Mouse (Mus musculus) limb, embryonic 15.5 days (tissue): Measurements from ENCODE around the gene Morc3. TPM values are rescaled to one million over a fixed set of nuclear protein-coding genes. Genes with fewer than 3 reads are reported as not detected.
"Not testable (repeated sequence)": the region's sequence is repeated elsewhere in the genome, so short reads cannot be mapped to it uniquely, and the experiment has no call there.

Source experiments
- ATAC-seq: fragments of 200-750 bp; cut with Nextera tagmentation; 2 replicates; pipeline ENCODE4 v1.8.0; 2017; ENCODE audit warnings: low read depth, moderate TSS enrichment; ENCODE audit not compliant: insufficient number of reproducible peaks, low FRiP score, low TSS enrichment
- H3K27ac ChIP-seq: fragments of 300-500 bp; sonication (generic); 2 replicates; pipeline ENCODE4 v1.5.1; 2015; ENCODE audit warnings: moderate library complexity, mild to moderate bottlenecking, inconsistent platforms
- H3K27me3 ChIP-seq: fragments of 300-500 bp; sonication (generic); 2 replicates; pipeline ENCODE4 v1.6.1; 2015; ENCODE audit warnings: inconsistent platforms
- H3K36me3 ChIP-seq: fragments of 300-500 bp; sonication (generic); 2 replicates; pipeline ENCODE4 v1.6.1; 2015; ENCODE audit warnings: inconsistent platforms
- H3K4me1 ChIP-seq: fragments of 300-500 bp; sonication (generic); 2 replicates; pipeline ENCODE4 v1.6.1; 2015; ENCODE audit warnings: inconsistent platforms
- H3K4me2 ChIP-seq: fragments of 300-500 bp; sonication (generic); 2 replicates; pipeline ENCODE4 v1.6.1; 2015; ENCODE audit warnings: mild to moderate bottlenecking, inconsistent platforms
- H3K4me3 ChIP-seq: fragments of 300-500 bp; sonication (generic); 2 replicates; pipeline ENCODE4 v1.5.1; 2015; ENCODE audit warnings: mild to moderate bottlenecking, inconsistent platforms
- H3K9ac ChIP-seq: fragments of 300-500 bp; sonication (generic); 2 replicates; pipeline ENCODE4 v1.6.1; 2015; ENCODE audit warnings: inconsistent platforms
- H3K9me3 ChIP-seq: fragments of 300-500 bp; sonication (generic); 2 replicates; pipeline ENCODE4 v1.6.1; 2016; ENCODE audit warnings: inconsistent platforms
- WGBS: fragments of 180-500 bp; shearing (Covaris S2); methylation state at CpG from one replicate; pipeline ENCODE4 v1.1.7; 2015; 5-methylcytosine and 5-hydroxymethylcytosine counted together
- polyA plus RNA-seq: library from polyadenylated mRNA; unstranded; fragments of >200 nt; fragmentation: Nextera tagmentation; extraction: Ambion mirVana; gene quantifications from 2 replicates; pipeline ENCODE4 v1.2.1, GENCODE M21; 2015

Morc3 gene
- polyA plus RNA-seq, 1 experiment from 2014 or later, result 28.2 TPM

DNA sequence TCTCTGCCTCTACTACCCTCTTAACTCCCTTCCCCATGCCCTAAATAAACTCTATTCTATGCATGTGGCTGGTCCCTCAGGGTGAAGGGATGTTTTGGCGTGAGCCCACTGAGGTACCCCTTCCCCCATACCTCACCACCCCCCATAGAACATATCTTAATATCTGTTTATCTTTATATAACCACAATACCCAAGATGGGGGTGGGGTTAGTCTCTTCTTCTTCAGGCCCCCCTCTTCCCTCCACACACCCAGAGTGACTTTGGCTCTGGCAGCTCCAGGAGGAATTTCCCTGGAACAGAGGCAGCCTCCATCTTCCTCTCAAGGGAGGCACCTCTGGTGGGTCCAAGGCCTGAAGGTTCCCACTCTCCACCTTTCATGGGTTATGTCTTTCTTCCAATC lies 11.9 kb upstream of the Morc3 start:
- H3K27ac ChIP-seq, result no peak overlapping the region
- H3K9me3 ChIP-seq, result peaks cover 7% of the 10 kb centered on the region; the same call in 1 of the 2 replicates
- no peak for ATAC-seq
- no peaks in the 10 kb centered on the region for H3K36me3 ChIP-seq
- WGBS, result 94% methylated on average over 1 of the region's 1 CpGs
- no peak overlapping the region for H3K4me2 ChIP-seq
- peaks cover 5% of the 10 kb centered on the region for H3K4me1 ChIP-seq
- no peaks in the 10 kb centered on the region for H3K27me3 ChIP-seq
- H3K9ac ChIP-seq, result no peak overlapping the region
- H3K4me3 ChIP-seq, result no peak overlapping the region

DNA sequence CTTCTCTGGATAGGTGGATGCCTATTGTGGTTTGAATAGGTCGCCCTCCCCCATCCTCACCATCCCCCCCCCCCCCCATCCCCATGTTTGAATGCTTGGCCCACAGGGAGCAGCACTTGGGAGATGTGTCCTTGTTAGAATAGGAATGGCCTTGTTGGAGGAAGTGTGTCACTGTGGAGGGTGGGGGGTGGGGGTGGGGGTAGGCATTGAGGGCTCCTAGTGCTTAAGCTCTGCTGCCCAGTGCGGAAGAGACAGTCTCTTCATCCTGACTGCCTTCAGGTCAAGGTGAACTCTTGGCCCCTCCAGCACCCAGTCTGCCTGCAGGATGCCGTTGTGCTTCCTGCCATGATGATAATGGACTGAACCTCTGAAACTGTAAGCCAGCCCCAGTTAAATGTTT lies 10.2 kb upstream of the Morc3 start:
- peaks cover 7% of the 10 kb centered on the region; the same call in 1 of the 2 replicates for H3K9me3 ChIP-seq
- WGBS, result 84% methylated on average over 3 of the region's 3 CpGs
- no peak overlapping the region for H3K27ac ChIP-seq
- H3K27me3 ChIP-seq, result no peaks in the 10 kb centered on the region
- H3K9ac ChIP-seq, result no peak overlapping the region
- no peak overlapping the region for H3K4me2 ChIP-seq
- no peak overlapping the region for H3K4me3 ChIP-seq
- no peaks in the 10 kb centered on the region for H3K4me1 ChIP-seq
- no peaks in the 10 kb centered on the region for H3K36me3 ChIP-seq
- ATAC-seq, result no peak

DNA sequence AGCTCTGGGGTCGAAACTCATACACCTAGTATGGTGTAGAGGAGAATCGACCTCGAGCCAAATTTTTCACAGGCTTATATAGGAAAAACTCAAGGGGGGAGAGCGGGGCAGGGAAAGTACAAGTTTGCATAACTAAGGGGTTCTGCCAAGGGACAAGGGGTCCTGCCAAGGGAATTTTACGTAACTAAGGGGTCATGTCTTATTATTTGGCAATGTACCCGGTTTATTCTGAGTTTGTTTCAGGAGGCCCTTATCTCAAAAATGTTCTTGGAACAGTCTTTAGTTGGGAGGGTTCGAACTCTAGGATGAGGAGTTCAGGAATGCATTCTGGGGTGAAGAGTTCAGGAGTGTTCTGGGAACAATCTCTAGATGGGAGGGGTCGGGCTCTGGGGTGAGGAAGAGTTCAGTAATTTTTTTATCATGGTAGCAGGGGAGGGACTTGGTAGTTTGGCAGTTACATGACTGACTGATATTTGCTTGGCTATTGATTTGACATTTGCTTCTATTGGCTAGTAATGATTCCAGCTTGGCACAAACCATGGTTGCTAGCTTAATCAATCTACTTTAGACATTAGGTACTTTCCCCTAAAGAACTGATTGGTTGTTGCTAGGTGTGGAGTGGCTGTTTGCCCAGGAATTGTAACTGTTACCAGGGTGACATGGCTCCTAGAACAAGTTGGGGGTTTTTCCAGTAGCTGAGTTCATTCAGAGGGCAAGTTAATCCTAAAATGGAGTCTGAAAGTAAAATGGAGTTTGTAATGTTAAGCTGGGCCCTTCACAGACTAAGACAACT lies 9.3 kb upstream of the Morc3 start:
- not testable (repeated sequence) for H3K27me3 ChIP-seq, H3K4me2 ChIP-seq, H3K27ac ChIP-seq, H3K4me3 ChIP-seq, H3K9me3 ChIP-seq, ATAC-seq, H3K9ac ChIP-seq, H3K36me3 ChIP-seq, H3K4me1 ChIP-seq
- 74% methylated on average over 5 of the region's 8 CpGs for WGBS

DNA sequence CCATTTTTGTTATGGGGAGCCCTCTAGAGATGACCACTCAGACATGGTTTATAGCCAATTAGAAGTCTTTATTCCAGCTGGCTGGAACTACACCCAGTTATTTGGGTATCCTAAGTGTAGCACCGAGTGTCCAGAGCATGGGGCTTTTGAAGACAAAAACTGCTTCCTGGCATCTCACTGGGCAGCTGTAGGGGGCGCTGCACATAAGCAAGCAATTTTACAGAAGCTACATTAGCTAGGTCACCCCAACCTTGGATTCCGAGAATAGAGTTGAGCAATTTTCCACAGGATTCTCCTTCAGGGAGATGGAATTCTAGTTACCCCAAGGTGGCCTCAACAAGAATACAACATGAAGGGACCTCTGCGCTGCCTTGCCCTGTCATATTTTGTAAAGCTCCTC lies 7.1 kb upstream of the Morc3 start:
- H3K9me3 ChIP-seq, result peaks cover 7% of the 10 kb centered on the region; the same call in 1 of the 2 replicates
- no peak overlapping the region for H3K4me3 ChIP-seq
- no peak overlapping the region for H3K9ac ChIP-seq
- H3K4me1 ChIP-seq, result no peaks in the 10 kb centered on the region
- no peaks in the 10 kb centered on the region for H3K27me3 ChIP-seq
- ATAC-seq, result no peak
- H3K36me3 ChIP-seq, result no peaks in the 10 kb centered on the region
- no peak overlapping the region for H3K4me2 ChIP-seq
- no peak overlapping the region for H3K27ac ChIP-seq
- 84% methylated on average over 4 of the region's 4 CpGs for WGBS

DNA sequence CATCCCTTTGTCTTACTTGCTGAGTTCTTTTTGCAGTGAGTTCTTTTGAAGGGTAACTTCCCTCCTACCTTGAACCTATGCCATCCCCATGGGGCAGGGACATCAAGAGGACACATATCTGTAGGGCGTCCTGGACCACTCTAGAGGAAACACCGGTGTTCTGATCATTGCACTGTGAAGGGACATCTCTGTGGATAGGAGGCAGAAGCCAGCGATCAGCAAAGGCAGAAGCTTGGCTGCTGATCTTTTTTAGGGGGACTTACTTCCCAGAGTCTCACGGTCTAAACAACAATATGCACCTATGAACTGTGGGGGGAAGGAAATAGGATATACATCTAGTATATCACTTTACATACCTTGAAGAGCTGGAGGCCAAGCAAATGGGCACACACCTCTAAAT lies 6.5 kb upstream of the Morc3 start:
- H3K4me1 ChIP-seq, result no peaks in the 10 kb centered on the region

DNA sequence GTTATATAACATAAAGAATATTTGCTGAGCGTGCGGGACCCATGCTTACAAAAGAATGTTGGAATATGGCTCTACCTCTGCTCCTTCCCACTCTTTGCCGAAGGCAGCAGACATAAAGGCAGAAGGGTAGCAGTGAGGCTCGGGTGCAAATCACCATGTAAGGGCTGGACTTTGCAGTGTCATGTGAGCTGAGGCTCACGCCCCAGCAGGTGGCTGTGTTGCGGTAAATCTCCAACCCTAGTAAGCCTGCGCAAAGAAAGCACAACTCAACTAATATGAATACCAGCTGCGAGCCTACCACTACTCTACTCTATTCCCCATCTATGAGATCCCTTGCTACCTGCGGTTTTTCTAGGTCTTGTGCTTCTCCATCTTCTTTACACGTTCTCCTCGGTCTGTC lies 5.9 kb upstream of the Morc3 start:
- Histone ChIP-seq H3K4me2 (no peak overlapping the region), H3K4me3 (no peak overlapping the region), H3K9me3 (peaks cover 7% of the 10 kb centered on the region; the same call in 1 of the 2 replicates), H3K4me1 (no peaks in the 10 kb centered on the region), H3K9ac (no peak overlapping the region), H3K36me3 (no peaks in the 10 kb centered on the region), H3K27me3 (no peaks in the 10 kb centered on the region), H3K27ac (no peak overlapping the region)
- ATAC-seq, result no peak
- WGBS, result 62% methylated on average over 11 of the region's 11 CpGs

More for the DNA sequence above, 6.5 kb upstream of the Morc3 start:
- no peak for ATAC-seq
- H3K27me3 ChIP-seq, result no peaks in the 10 kb centered on the region
- H3K9me3 ChIP-seq, result peaks cover 7% of the 10 kb centered on the region; the same call in 1 of the 2 replicates
- H3K4me2 ChIP-seq, result no peak overlapping the region
- H3K36me3 ChIP-seq, result no peaks in the 10 kb centered on the region
- H3K27ac ChIP-seq, result no peak overlapping the region
- 89% methylated on average over 4 of the region's 4 CpGs for WGBS
- H3K4me3 ChIP-seq, result no peak overlapping the region
- no peak overlapping the region for H3K9ac ChIP-seq

DNA sequence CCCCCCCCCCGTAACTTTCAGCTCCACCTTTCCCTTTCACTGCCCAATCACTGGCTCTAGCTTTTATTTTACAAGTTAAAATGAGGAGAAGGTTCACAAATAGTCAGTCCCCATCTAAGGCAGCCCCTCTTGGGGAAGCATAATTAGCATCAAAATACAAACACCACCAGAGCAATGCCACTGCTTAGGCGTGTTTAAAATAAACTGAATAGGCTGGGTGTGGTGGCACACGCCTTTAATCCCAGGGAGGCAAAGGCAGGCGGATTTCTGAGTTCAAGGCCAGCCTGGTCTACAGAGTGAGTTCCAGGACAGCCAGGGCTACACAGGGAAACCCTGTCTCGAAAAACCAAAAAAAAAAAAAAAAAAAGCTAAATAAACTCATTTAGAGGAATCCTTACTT lies 5.4 kb upstream of the Morc3 start:
- H3K4me2 ChIP-seq, ATAC-seq, H3K4me3 ChIP-seq, H3K27me3 ChIP-seq, H3K36me3 ChIP-seq, H3K4me1 ChIP-seq, H3K27ac ChIP-seq, H3K9ac ChIP-seq, H3K9me3 ChIP-seq: not testable (repeated sequence)
- WGBS, result 59% methylated on average over 4 of the region's 5 CpGs

DNA sequence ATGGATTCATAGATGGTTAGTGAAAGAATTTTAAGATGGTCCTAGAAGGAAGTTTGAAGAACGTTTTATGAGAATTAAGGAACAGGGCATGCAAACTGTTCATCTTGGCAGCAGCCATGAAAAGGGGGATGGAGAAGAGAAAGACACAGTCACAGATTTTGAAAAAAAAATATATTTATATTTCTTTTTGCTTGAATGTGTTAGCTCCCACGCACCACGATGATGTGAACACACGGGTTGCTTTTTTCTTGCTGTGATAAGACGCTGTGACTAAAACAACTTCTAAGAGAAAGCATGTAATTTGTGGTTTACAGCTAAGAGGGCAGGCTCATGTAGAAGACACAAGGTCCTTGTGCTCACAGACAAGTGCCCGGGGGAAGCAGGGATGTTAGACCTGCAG lies 5.0 kb upstream of the Morc3 start:
- 87% methylated on average over 6 of the region's 6 CpGs for whole genome bisulfite sequencing
- no peak for ATAC-seq
- no peak overlapping the region for H3K4me2 ChIP-seq
- H3K4me3 ChIP-seq, result no peak overlapping the region
- no peaks in the 10 kb centered on the region for H3K27me3 ChIP-seq
- no peak overlapping the region for H3K27ac ChIP-seq
- no peak overlapping the region for H3K9ac ChIP-seq
- H3K9me3 ChIP-seq, result peaks cover 7% of the 10 kb centered on the region; the same call in 1 of the 2 replicates
- H3K4me1 ChIP-seq, result no peaks in the 10 kb centered on the region
- H3K36me3 ChIP-seq, result no peaks in the 10 kb centered on the region

DNA sequence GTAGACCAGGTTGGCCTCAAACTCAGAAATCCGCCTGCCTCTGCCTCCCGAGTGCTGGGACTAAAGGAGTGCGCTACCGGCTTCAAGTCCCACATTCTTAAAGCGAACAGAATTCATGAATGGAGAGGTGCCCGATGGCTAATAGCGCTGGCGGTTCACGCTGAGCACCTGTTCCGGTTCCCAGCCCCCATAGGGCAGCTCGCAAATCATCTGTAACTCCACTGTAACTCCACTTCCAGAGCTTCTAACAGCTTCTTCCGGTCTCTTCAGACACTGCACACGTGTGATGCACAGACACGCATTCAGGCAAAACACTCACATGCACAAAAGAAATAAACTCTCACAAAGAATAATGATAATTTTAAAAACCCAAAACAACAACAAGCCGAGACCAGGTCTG lies 2.4 kb upstream of the Morc3 start:
- ATAC-seq, result no peak

DNA sequence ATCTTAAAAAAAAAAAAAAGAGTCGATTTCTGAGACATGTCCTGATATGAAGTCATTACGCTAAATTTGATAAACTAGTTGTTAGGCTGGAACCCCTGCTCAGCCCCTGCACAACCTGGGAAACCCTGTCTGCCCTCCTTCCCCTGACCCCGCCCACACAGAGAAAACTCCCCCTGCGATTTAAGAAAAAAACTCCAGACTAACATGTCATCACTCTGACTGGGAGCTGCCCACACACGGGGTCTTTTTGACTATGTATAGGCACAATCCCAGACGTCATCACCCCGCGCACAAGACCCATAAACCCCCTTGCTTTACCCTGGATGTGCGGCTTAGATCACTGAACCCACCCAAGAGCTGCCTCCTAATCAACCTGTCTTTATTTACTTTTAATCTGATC lies 1.9 kb upstream of the Morc3 start:
- Histone ChIP-seq H3K27me3 (no peaks in the 10 kb centered on the region), H3K4me3 (no peak overlapping the region), H3K9ac (no peak overlapping the region), H3K4me1 (peaks cover 13% of the 10 kb centered on the region), H3K9me3 (no peaks in the 10 kb centered on the region), H3K27ac (no peak overlapping the region), H3K4me2 (no peak overlapping the region), H3K36me3 (no peaks in the 10 kb centered on the region)
- ATAC-seq, result no peak
- 81% methylated on average over 9 of the region's 9 CpGs for WGBS

More for the DNA sequence above, 2.4 kb upstream of the Morc3 start:
- Histone ChIP-seq H3K27me3 (no peaks in the 10 kb centered on the region), H3K27ac (no peak overlapping the region), H3K36me3 (no peaks in the 10 kb centered on the region), H3K4me2 (no peak overlapping the region), H3K4me3 (no peak overlapping the region), H3K9ac (no peak overlapping the region), H3K4me1 (peaks cover 13% of the 10 kb centered on the region), H3K9me3 (no peaks in the 10 kb centered on the region)
- WGBS, result 91% methylated on average over 15 of the region's 15 CpGs

DNA sequence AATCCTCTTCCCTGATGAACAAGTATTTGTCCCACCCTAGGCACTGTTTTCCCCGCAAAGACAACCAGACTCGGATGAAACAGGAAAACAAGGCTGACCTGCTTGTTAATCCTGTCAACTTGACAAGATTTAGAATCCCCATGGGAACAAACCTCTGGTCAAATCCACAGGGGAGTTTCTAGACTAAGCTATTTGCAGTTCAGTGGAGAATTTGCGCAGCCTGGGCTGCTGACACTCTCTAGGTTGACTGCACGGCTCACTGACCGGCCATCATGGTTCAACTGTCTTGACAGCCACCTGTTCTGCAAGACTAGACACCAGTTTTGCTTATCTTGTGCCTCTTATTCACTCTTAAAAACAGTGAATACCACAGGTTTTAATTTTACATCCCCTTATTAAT lies 1.0 kb upstream of the Morc3 start:
- Histone ChIP-seq H3K36me3 (no peaks in the 10 kb centered on the region), H3K4me3 (no peak overlapping the region), H3K27ac (no peak overlapping the region), H3K9ac (no peak overlapping the region), H3K27me3 (no peaks in the 10 kb centered on the region), H3K4me2 (no peak overlapping the region), H3K9me3 (no peaks in the 10 kb centered on the region), H3K4me1 (peaks cover 13% of the 10 kb centered on the region)
- WGBS, result 66% methylated on average over 5 of the region's 5 CpGs
- no peak for ATAC-seq

DNA sequence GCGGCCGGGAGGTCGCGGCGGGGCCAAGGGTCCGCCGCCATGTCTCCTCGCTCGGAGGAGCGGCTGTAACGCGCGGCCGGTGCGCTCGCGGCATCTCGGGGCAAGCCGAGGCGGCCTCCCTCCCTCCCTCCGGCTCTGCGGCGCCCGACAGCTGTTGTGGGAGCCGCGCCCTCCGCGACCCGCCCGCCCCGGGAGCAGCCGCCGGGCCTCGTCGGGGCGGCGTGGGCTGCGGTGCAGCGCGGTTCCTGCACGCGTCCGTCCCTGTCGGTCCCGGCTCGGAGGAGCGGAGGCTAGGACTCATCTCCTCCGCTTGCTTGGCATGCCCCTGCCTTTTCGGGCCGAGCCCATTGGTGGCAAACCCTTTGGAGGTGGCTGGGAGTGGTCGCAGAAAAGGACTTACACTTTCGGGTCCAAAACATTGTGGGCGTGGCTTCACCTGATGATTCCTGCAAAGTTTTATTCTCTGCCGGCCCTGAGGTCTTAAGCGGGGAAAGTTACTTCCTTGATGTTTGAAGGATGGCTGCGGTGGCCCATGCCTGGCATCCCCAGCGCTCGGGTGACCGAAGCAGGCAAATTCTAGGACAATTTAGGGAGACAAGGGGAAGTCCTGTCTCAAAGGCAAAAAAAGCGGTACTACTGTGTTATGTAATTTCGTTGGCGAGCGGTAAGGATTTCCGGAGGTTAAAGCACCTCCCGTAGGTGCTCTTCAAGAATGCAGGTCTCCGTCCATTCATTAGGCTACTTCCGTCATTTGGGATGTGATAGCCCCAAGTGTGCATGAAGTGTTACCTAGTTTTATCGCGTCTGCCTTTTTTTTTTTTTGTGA lies 743 bp downstream of the Morc3 start:
- H3K4me1 ChIP-seq, result peaks cover 13% of the 10 kb centered on the region
- H3K4me3 ChIP-seq, result peak overlapping the region; percentile 92
- no peaks in the 10 kb centered on the region for H3K36me3 ChIP-seq
- peak overlapping the region; percentile 98 for H3K9ac ChIP-seq
- peak overlapping the region; percentile 96 for H3K27ac ChIP-seq
- H3K4me2 ChIP-seq, result peak overlapping the region; percentile 69
- WGBS, result under 1% methylated on average over 58 of the region's 69 CpGs
- no peaks in the 10 kb centered on the region for H3K9me3 ChIP-seq
- peak; percentile 45; the same call in 1 of the 2 replicates for ATAC-seq
- H3K27me3 ChIP-seq, result no peaks in the 10 kb centered on the region
